Mouse (Mus musculus) cerebral cortex, adult 2 months (tissue): ENCODE measurements around the gene Lhx3.

Experiments used
- WGBS: fragments of 180-500 bp; shearing (Covaris S2); methylation state at CpG from one replicate; pipeline ENCODE4 v1.1.7; 2018; 5-methylcytosine and 5-hydroxymethylcytosine counted together

Gene Lhx3

GRCm38 (mm10) chr2:26202849-26203475, 5.1 kb downstream of the Lhx3 start:
- 2% methylated on average over 36 of the region's 36 CpGs for WGBS

DNA sequence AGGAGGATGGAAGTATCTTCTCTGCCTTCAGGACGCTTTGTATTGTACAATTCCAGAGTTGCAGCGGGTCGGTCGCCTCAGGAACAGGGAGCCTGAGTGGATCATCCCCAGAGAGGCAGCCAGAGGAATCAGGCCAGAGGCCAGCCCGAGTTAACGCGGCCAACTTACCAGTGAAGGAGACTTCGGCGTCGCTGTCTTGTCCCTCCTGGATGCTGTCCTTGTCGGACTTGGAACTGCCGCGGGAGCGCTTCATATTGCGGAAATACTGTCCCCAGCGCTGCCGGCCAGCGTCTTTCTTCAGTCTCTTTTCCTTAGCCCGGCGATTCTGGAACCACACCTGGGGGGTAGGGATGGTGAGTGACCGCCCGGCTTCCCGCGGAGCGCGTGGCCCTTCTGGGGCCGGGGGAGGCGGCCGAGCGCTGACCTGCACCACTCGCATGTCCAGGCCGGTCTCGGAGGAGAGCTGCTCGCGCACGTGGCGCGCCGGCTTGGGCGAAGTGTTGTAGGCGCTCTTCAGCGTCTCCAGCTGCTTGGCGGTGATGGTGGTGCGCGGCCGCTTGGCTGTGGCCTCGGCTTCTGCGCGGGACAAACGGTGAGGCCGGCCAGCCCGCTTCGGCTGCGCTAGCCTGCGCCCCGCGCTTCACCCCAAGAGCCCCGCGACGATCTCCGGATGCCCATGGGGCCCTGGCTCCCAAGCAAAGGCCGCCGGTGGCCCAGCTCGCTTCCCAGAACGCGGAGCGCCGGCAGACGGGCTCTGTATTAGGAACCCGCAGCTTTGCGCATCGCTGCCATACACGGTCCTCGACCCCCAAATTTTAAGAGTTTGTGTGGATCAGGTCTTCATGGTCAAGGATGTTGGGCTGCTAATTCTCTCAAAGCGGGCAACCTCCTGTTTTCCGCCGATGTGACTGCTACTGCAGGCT, 5.9 kb downstream of the Lhx3 start:
- WGBS, result 2% methylated on average over 77 of the region's 77 CpGs

GRCm38 (mm10) chr2:26198488-26198887, 9.6 kb downstream of the Lhx3 start:
- 5% methylated on average over 10 of the region's 10 CpGs for WGBS

GRCm38 (mm10) chr2:26194552-26195339, 13.3 kb downstream of the Lhx3 start:
- 48% methylated on average over 7 of the region's 7 CpGs for WGBS

GRCm38 (mm10) chr2:26188517-26188916, 19.6 kb downstream of the Lhx3 start:
- WGBS, result 76% methylated on average over 5 of the region's 5 CpGs

GRCm38 (mm10) chr2:26184352-26184751, 23.7 kb downstream of the Lhx3 start:
- 77% methylated on average over 3 of the region's 3 CpGs for WGBS

- WGBS, result 38% methylated on average over 6 of the region's 6 CpGs
These were observed 25.4 kb downstream of the Lhx3 start for GRCm38 (mm10) chr2:26182646-26183045.

DNA sequence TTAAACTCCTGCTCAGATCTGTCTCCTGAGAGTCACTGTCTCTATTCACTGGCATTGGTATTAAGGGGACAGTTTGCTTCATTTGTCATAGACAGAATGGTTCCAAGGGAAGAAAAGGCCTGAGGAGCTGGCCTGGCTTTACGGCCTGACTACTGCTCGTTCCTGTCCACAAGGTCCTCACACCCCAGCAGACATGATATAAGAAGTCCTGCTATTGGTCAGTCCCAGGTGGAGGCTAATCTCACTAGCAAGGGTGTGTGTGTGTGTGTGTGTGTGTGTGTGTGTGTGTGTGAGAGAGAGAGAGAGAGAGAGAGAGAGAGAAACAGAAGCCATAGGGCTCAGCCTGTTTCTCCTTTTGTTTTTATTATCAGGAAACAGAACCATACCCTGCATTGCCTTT, 30.9 kb downstream of the Lhx3 start:
- WGBS, result 87% methylated on average over 2 of the region's 2 CpGs

DNA sequence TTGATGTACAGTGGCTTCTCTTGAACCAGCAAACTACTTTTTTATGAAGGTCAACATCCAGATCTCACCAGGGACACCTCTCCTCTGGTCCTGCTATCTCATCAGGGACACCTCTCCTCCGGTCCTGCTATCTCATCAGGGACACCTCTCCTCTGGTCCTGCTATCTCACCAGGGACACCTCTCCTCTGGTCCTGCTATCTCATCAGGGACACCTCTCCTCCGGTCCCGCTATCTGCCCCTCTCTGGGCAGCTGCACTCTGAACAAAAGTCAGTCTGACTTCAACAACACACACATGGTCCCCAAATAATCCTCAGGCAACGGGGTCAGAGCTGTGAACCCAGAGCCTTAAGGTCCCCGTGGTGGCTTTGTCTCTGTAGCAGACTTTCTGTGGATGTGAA, 31.4 kb downstream of the Lhx3 start:
- 67% methylated on average over 5 of the region's 5 CpGs for WGBS

DNA sequence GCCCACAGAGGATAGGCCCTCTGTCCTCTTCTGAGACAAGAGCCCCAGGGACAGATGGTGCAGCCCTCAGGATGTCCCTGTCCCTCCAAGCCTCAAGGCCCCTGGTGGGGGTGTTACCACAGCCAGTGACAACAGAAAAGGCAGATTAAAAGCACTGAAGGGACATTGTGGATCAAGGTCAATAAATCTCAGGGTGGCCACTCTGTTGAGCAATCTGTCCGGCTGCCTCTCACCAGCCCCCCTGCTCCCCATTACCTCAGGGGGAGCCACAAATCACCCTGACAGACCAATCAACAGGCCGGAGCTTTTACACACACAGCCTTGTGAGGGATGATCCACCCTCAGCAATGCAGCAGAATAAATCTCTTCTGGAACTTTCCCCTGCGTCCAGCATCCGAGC, 32.9 kb downstream of the Lhx3 start:
- WGBS, result 63% methylated on average over 4 of the region's 4 CpGs

DNA sequence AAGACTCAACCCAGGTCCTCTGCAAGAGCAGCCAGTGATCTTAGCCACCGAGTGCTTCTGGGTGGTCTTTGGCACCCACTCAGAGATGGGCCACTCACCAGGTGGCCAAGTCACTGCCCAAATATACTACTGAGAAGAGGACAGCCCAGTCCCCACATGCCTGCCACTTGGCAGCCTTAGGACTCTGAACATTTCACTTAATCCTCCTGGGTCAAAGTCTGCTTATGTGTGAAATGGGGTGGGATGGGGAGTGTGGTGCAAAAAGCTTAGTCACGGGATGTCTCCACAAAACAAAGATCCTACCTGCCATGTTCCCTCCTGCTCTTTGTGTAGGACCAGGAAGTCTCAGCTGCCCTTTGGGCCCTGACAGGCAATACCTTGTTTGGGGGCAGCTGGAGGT, 35.9 kb downstream of the Lhx3 start:
- 83% methylated on average over 2 of the region's 2 CpGs for WGBS

- WGBS, result 45% methylated on average over 2 of the region's 2 CpGs
These were observed 37.7 kb downstream of the Lhx3 start for GRCm38 (mm10) chr2:26170376-26170775.

DNA sequence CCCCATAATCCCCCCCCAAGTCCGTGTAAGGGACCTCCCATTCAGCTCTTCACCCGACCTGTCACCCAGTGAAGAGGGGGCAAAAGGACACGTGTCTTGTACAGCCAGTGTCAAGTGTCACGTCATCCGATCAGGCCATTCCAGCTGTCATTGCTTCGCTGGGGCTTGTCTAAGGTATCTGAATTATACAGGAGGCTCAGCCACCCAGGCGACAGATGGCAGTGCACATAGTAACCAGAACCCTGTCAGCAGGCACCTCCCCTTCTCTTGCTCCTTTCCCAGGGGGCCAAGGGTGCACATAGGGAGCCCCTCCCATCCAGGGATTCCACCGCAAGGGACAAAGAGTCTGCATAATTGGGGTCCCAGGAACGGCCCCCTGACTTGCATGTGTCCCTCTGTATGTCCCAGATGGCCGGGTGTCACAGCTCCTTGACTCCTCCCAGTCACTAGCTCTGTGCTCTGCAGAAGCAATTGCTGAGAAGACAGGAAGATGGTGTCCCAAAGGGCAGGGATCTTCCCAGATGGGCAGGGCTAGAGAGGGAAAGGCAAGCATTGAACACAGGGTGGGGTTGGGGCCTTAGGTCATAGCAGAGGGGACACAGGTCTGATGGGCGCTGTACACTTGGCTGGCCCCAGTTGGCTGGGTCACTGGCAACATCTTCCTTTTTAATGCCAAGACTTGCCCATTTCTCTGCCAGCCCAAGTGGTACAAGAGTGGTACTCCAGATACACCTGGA, 39.1 kb downstream of the Lhx3 start:
- WGBS, result 58% methylated on average over 11 of the region's 11 CpGs

DNA sequence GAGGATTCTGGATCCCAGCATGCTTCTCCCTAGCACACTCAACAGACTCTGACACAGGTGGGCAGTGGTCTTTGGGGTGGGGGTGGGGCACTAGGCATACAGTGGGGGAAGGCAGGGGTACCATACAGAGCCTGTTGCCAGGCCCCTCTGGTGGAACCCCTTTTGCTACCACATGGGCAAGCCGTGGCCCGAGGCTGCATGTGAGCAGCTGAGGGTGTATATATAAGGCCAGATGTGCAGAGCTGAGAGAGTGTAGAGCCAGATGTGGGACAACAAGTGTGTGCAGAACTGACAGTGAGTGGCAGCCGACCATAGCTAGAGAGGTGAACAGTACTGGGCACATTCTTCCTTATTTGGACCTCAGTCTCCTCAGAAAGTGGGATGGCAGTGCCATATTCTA, 41.2 kb downstream of the Lhx3 start:
- WGBS, result 79% methylated on average over 3 of the region's 3 CpGs

GRCm38 (mm10) chr2:26158064-26158463, 50.0 kb downstream of the Lhx3 start:
- 87% methylated on average over 9 of the region's 9 CpGs for WGBS

DNA sequence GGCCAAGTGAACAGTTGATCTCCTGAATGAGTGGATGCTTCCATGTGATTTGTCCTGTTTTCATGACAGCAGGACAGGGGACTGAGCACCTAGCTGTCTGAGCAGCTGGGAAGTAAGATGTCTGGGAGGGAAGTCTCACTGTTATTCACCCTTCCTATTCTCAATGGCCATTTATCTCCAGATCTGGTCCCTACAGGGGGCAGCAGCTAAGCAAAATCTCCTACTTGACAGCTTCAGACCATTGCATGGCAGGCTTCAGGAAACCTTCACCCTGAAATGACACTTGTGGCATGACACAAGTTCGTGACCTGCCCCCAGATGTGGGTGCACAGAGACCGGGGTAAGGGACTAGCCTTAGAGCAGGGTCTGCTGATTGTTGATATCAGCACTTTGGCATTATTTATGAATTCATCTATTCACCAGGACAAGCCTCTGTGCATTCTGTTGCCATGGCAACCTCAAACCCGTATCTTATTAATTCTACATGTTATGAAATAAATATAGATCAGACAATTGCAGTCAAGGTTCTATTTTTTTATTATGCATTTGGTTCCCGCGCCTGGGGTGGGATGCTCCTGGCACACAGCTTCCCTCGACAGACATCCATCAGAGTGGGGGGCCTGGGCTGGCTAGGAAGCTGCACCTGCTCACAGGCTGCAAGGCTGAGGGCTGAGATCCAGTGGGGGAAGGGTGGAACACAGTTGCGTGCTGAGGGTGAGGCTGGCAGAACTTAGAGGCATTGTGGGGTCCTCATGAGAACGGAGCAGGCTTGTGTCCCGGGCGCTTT, 51.7 kb downstream of the Lhx3 start:
- 46% methylated on average over 10 of the region's 10 CpGs for WGBS

DNA sequence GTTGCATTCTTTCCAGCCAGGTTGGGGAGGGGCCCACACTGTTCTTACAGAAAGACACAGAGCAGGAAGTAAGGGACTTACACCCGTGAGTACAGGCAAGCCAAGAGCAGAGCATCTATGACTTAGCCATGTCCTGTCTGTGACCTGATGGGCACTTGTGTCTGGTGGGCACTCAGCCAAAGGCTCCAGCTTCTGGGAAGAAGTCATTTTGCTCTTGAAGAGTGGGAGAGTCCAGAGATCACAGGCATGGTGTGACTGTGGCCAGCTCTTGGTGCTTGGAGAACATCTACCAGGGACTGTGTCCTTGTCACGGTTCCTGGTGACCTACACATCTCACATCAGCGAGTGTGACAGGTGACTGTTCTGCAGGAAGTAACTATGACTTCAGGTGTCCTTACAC, 52.4 kb downstream of the Lhx3 start:
- 87% methylated on average over 3 of the region's 3 CpGs for WGBS

GRCm38 (mm10) chr2:26154586-26154985, 53.5 kb downstream of the Lhx3 start:
- 62% methylated on average over 5 of the region's 5 CpGs for WGBS

DNA sequence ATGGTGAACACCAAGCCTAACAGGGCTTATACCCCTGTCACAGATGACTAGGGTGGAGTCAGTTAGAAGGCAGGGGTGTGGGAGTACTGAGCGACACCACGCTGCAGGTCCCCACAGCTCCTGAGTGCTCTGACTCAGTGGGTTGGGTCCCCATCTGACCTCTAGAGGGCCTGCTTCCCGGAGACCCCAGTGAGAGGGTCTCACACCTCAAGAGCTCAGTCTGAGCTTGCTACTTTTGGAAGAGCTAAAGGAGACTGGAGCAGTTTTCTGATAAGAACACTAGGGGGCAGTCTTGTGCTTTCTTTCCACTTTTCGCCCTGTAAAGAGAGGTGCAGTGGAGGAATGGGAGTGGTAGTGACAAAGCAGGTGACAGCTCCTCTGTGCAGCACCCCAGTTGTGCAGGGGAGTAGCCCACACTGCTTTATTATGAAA, 54.2 kb downstream of the Lhx3 start:
- 7% methylated on average over 4 of the region's 4 CpGs for WGBS

- WGBS, result 41% methylated on average over 4 of the region's 4 CpGs
These were observed 54.8 kb downstream of the Lhx3 start for GRCm38 (mm10) chr2:26153295-26153694.
